Mouse (Mus musculus): ENCODE measurements at regions not wholly inside any gene's neighbourhood (a gene's known extent, or its start where the extent isn't known, plus 50 kb on each side); places are given as distances from the start of the nearest gene placed in this dataset.

DNA sequence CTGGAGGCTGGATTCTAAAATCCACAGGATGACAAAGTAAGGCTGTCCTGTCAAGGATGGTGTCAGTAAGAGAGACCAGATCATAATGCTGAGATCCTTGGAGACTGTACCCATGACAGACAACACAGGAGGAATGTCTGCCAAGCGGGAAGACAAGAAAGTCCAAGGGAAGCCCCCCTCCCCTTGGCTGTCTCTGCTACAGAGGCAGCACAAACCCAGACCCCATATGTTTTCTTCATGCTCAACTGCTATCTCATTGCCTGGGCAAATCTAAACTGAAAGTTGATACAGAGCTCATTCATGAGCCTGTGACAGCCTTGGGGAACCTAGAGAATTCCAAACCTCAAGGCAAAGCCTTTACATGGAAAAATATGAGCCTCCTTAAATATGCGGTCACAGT is 177.7 kb upstream of the Id4 start:
- no peak for DNase-seq (ENCODE audit: low read depth, low spot score)

DNA sequence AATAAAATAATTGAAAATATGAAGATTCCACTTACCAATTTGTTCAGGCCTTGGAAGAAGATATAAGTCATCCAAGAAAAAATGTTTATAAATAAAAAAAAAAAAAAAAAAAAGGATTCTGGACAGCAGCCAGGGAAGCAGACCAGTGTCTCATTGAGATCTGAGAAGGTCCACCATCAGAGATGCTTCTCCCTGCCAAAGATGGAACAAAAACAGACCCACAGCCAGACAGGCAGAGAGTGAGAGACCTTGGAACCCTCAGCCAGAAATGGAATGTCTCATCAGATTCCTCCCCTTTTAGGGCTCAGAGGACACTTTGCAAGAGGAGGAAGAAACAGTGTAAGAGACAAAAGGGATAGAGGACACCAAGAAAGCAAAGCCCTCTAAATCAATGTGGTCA is 177.2 kb upstream of the Id4 start:
- no peak for DNase-seq (ENCODE audit: low read depth, low spot score)

DNA sequence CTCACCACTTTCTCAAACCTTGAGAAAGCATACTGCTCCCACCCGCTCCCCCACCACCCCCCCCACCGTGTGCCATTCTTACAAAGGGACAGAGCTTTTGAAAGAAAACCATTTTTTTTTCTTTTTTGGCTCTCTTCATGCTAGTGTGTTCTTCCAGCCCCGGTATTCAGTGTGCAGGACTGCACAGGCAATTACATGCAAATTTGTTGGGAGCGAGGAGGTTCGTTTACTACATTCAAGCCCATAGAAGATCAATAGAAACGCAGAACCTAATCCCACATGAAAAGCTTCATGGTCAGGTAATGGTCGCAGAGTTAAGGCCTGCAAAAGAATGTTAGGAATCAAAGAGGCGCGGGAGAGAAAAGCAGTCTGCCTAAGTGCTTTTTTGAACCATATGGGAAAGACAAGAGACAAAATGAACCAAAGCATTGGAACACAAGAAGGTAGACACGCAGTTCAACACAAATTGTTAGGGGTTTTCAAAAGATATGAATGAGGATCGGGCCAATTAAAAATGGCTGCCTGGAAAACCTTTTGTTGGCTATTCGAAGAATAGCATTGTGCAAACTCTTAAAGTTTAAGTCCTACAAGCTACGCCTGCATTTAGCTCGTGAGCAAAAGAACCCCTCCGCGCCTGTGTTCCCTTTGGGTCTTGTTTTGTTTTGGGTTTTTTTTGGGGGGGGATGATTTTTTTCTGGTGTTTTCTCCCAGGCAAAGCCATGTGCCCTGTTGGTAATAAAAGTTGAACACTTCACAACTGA is 166.6 kb upstream of the Id4 start:
- DNase-seq (ENCODE audit: low read depth, low spot score) = no peak

DNA sequence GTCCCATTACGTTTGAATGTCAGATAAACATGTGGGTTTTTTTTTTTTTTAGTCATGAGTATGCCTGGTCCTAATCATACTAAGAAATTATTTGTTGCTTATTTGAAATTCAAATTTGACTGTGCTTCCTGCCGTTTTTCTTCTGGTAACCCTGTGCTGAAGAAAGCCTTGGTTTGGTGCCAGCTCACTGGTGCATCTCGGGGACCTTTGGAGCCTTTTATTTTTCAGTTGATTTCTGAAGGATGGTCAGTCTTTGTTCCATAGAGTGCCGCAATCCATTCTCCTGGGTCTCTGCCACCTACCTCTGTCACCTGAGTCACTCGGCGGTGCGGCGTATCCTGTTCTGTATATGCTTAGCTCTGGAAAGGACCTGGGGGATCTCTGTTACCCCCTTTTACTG is 158.9 kb upstream of the Id4 start:
- DNase-seq (ENCODE audit: low read depth, low spot score) = no peak

DNA sequence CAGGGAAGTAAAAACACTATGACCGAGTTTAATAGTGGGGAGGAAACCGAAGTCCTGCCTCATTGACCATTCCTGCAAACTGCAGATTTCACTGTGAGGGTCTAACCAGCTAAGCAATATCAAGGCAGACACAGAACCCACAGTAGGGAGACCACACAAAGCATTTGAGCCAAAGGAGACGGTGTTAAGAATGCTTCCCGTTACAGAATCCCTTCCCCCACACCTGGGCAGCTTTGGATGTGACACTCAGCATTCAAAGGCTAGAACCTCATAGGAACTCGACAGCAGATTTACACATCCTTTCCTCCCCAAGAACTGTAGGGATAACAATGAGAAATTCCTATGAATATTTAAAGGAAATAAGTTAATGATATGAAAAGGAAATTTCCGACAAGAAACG is 158.5 kb upstream of the Id4 start:
- DNase-seq (ENCODE audit: low read depth, low spot score) = no peak

DNA sequence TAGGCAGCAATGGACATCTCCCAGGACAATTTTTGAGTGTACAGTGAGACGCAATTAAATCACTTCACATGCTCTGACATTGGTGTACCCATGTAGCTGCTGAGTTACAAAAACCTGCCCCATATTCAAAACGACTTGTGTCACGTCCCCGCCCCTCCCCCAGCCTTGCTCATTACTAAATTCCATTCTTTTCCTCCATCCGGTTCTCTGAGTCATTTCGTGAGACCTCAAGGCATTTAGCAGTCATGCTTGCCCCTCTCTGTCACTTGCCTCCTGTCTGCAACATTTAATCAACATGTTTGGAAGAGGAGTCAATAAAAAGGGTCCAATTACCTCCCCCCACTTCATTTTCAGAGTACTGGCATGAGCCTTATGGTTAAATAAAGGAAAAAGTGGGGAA is 156.3 kb upstream of the Id4 start:
- no peak for DNase-seq (ENCODE audit: low read depth, low spot score)

DNA sequence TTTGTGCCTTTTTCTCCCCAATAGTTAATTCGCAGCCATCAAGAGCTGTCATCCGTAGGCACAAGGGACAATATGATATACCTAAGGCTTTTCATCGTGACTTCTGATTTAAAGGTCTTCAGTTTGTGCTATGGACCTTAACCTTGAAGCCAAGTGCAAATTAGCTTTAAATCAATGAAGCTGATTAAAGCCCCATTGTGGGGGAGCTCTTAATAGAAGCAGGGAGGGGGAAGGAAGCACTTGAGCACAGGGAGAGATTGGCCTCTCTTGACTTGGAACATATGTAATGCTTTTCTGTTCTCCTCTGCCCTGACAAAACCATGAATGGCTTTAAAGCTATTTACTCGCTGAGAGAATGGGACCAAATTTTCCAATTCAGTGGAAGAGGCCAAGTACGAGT is 154.1 kb upstream of the Id4 start:
- DNase-seq (ENCODE audit: low read depth, low spot score) = no peak

DNA sequence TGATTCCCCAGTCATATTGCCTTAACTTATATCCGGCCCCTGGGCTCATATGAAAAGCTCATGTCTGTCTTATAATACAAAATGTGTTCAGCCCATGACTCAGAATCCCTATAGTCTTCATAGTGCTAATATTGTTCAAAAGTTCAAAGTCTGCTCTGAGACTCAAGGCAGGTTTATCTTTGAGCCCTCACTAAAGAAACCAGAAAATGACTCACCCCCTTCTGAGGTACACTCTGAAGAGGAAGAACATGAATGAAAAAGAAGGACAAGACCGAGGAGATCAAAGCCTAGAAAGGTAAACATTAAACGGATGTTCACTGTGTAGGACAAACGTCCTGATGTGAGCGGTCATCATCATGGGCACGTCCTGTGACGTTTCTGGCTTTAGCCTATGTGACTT is 145.1 kb upstream of the Id4 start:
- DNase-seq (ENCODE audit: low read depth, low spot score) = no peak

DNA sequence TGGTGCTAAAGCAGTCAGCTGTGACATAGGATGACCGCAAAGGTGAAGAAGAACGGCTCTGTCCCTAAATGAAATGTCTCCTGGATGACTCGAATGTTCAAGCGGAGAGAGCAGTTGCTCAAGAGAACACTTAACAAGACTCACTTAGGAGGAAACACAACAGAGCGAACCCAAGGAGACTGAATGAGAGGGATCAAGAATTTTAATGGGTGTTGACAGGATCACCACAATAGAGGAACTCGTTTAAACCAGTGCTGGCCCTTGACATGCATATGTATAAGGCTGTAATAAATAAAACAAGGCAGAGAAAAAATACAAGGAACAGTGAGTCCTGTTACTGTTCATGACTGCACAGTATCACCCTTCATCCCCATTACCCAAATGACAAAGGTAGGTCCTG is 134.4 kb upstream of the Id4 start:
- no peak for DNase-seq (ENCODE audit: low read depth, low spot score)

DNA sequence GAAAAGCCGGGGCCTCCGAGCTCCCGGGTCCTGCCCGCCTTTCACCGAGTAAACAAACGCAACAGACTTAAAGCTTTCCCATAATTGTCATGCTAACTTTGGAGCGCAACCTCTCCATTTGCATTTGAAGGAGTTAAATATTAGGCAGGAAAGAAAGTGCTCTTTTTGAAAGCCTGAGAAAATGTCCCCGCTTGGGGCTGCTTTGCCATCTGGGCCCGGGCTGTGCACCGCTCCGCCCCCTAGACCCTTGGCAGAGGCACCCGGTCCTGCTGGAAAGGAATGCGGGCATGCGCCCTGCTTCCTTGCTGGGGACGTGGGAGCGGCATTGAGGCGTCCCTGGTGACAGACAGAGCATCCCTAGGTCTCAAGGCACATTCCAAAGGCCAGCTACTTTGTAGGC is 130.3 kb upstream of the Id4 start:
- peak; percentile 24 for DNase-seq (ENCODE audit: low read depth, low spot score)

DNA sequence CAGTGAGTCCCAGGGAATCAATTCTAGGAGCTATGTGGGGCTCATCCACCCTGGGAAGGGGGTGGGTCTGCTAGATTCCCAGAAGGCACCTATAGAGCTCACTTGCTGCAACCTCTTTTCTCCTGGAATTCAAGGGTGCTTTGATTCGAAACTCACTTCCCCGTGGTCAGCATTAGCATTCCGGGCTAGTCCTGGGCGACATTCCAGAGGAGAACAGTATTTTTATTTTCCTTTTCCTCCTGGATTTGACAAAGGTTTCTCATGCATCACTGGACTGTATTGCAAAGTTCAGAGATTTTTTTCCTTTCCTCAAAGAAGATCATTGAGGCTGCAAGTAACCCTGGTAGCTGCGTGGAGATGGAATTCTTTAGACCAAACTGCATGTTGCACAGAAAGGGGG is 129.3 kb upstream of the Id4 start:
- DNase-seq (ENCODE audit: low read depth, low spot score) = no peak

DNA sequence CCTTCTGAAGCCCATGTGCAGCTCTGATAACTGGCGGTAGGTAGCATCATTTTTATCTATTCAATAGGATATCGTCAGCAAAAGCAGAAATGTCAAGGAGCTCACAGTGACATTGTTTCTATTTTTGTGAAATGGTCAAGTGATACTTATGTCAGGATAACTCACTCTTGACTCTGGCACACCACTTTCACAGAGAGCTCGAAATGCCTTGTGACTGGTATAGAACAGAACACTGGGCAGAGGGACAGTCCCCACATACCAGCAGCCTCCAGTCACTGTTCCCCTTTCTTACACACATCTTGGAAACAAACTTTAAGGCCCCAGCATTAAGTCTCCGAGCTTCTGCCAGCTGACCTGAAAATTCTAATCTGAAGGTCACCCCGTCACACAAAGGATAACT is 115.1 kb upstream of the Id4 start:
- DNase-seq (ENCODE audit: low read depth, low spot score) = no peak

DNA sequence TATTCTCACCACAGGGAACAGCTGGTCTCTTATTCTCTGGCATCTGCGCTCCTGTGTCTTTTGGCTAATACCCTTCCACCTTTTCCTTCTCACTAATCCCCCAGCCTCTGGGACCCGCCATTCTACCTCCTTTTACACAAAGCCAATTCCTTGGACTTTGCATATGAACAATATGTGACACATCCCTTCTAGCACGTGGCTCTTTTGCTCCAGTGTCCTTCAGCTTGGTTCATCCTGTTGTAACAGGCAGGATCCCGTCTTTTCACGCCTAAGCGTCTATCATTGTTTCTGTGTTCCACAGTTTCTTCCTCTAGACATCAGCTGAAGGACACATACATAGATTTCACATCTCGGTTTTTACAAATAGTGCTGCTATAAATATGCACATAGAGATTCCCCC is 114.0 kb upstream of the Id4 start:
- no peak for DNase-seq (ENCODE audit: low read depth, low spot score)

DNA sequence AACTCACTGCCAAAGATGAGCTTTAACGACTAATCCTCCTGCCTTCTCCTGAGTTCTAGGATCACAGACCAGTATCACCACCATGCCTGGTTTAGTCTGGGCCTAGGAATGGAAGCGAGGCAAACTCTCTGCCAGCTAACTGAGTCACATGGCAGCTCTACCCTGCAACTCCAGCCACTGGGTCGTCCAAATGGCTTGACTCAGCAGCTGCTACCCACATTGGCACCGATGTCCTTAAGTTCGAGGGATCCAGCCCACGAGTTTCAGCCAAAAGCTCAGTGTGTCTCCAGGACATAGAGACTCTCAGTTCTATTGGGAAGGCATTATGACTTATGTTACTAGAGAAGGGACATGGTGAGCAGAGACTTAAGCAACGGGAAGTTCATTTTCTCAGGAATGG is 107.8 kb upstream of the Id4 start:
- no peak for DNase-seq (ENCODE audit: low read depth, low spot score)

DNA sequence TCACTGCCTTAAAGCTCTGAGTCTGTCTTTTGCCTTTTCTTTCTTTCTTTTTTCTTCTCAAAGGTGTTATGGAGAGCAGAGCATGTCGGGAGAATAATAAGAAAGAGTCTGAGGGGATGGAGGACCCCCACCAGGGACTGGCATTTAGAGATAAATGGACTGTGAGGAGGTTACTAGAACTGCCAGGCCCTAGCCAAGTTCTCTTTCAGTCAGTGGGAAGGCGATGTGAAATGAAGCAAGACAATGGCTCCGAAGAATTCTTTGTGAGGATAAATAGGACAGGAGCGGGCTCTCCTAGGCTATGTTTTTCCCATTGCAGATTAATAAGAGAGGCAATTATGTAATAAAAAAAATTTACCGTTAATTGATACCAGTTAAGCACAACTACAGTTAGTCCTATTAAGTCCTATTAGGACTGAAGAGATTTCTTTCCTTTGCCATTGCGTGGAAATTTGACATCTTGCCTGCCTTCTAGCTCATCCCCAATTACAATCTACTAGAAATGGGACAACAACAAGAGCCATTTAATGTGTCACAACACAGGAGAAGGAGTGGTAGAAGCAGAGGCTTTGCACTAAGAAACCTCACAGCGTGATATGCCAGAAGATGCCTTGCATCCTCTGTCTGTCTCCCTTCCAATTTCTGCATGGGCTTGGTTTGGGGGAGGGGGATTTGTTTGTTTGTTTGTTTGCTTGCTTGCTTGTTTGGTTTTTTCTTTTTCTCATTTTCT is 107.2 kb upstream of the Id4 start:
- DNase-seq (ENCODE audit: low read depth, low spot score) = no peak

DNA sequence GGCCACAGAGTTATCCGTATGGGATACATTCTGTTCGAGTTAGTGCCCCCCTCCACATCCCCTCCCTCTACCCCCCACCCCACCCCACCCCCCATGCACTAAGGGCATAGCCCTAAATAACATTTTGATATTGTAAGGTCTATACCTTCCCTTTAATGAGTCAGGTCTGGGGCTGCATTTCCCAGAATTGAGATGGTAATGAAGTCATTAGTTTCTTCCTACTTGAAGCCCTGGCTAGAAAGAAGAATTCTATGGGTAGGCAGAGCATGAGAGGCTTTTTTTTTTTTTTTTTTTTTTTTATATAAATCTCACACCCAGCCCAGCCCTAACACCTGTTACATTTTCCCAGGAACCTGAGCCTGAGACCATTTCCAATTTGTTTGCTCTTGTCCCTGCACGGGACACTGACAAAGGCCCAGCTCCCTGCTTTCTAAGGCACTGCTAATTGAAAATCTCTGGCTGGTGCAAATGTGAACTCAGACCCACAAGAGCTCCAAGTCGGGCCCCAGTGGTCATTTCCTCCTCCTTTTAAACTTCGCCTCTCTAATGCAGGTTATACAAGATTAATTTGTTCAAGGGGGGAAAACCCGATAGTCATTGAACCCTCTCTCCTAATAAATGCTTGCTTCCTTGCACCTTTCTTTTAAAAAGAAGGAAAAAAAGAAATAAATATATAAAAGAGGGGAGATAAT is 106.5 kb upstream of the Id4 start:
- DNase-seq (ENCODE audit: low read depth, low spot score) = no peak

DNA sequence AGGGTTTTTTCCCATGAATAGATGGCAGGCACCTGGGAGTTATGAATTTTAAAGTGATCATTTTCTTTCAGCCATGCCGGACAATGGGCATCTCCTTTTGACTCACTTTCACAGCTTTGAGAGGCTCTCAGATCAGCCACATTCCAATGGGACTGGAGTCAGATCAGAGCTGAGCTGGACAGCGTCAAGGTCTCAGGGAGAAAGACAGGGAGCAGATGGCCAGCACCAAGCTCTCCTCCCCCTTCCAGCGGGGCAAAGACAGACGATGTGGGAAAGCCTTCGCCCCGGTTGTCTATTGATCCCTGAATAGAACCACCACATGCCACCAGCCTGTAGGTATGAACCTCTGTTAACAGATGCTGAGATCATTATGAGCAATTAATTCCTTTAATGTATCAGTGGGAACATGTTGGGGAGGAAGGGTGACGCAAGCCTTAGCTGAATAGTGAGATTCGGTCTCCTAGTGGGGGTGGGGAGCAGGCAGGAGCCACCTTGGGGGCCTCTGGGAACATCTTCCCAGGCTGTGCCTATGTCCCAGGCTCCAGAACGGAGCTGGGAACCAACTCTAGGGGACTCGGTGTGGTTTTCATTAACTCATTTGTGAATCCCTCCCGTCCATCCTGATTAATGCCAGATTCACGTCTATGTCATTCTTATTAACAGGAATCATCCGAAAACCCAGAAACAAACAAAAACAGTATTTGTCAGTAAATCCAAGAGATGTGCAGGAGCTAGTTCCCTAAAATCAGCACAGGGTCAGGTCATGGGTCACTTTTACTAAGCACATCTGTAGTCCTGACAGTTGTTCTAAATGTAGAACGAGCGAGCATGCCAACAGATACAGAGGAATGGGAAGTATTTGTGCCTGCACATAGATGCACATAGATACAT is 101.8 kb upstream of the Id4 start:
- DNase-seq (ENCODE audit: low read depth, low spot score) = no peak

DNA sequence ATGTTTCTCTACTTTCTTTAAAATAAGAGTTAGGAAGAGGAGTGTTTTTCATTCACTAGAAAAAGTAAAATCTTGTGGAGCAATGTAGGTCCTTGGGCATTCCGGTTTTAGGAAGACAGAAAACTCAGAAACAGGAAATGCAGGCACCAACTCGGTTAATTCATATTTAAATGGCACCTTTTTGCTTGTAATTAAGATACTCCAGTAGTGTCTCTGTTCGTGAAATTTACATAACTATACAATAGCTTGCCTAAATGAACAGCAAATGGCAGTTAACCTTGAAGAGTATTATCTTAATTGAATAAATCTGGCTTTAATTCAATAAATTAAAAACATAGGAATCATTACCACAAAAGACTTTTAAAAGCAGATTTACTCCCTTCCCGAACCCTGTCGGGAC is 100.9 kb upstream of the Id4 start:
- no peak for DNase-seq (ENCODE audit: low read depth, low spot score)

DNA sequence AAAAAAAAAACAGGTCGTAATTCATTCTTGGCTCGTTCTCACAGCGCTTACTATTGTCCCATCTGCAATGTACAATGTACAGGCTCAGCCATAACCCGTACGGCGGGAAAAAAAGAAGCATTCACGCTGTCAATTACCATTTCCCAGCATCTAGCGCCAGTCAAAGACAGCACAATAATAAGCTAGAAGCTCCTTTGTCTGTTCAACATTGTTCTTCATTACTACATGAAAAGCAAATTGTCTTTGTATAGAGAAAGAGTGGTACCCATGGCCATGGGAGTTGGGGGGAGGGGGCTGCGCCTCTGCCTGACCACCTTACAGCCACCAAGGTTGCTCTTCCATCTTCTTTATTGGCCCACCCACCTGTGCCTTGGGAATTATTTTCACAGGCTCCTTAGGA is 99.7 kb upstream of the Id4 start:
- DNase-seq (ENCODE audit: low read depth, low spot score) = no peak

DNA sequence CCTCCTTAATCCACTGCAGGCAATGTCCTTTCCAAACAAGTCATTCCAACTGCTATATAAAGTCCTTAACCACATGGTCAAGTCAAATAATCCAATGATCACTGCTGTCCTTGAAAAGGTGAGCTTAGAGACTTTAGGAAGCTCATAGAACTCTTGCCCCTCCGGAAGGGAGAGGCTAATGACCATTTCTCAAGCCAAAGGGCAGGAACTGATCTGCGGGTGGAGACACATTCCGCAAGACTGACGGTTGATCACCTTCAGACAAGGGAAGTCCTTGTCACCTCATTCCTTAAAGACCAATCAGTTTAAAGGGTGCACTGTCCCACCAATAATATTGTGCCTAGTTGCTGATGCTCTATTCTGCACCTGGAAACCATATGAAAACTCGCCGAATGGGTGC is 96.4 kb upstream of the Id4 start:
- no peak for DNase-seq (ENCODE audit: low read depth, low spot score)

DNA sequence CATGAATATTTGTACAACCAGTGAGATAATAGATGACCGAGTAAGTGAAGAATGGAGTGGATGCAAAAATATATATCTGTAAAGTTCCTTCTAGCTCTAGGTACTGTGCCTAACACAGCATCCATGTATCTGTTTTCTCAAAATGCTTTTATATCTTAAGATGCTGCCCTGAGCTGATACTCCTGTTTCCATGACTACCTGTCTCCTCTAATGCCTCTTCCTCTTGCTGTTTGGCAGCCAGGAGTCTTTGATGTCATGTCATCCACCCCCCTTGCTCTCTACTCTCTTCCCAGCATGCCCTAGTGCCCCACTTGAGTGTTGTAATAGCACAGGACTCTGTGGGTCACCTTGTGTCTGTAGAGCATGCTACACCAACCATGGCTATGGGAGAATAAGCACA is 95.2 kb upstream of the Id4 start:
- no peak for DNase-seq (ENCODE audit: low read depth, low spot score)

DNA sequence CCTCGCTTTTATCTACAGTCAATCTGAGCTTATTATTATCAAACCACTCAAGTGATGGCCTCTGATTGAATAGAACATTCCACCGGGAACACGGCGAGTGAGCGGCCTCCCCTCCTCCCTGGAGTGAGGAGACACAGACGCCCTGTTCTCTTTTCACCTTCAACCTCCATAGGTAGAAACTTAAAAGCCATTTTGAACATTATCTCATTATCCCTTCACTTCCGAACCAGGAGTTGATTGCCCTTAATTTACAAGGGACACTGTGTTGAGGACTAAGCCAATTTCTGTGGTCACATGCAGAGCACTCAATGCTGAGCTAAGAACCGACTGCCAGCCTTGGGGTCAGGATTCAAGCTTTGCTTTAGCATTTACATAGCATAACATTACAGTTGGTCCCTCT is 93.1 kb upstream of the Id4 start:
- DNase-seq (ENCODE audit: low read depth, low spot score) = no peak
